10 mouse cellular contexts compared by ENCODE assay signal in the genomic region with DNA sequence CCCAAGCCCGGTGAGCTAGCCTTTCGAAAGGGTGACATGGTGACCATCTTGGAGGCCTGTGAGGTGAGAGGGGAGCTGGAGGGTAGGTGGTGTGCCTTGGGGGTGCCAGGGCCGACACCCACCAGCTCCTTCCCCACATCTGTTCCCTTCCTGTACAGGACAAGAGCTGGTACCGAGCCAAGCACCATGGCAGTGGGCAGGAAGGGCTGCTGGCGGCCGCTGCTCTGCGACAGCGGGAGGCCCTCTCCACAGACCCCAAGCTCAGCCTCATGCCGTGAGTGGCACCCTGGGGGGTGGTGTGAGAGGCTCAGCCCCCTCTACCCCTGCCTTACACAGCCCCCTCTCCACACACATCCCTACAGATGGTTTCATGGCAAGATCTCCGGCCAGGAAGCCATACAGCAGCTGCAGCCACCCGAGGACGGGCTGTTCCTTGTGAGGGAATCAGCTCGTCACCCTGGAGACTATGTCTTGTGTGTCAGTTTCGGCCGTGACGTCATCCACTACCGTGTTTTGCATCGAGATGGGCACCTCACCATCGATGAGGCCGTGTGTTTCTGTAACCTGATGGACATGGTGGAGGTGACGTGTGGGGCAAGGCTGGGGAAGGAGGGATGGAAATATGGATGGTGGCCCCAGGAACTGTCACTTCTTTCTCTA. TPM values are rescaled to one million over a fixed set of nuclear protein-coding genes. Genes with fewer than 3 reads are reported as not detected.
DNase-seq lines count a peak whose midpoint lies in the region; ATAC-seq and TF ChIP-seq lines count a peak whose summit lies in the region.
"Had no signal": no experiment of that assay in that cellular context is flagged by ENCODE, and none has a peak within 500 bp of the region (broad histone marks: within the 10 kb centered on the region; RNA-seq: fewer than 3 reads in every experiment).

No protein-coding gene starts in this region.

- peak; percentile 33 for DNase-seq in lung, embryonic 14.5 days
- DNase-seq in lung, postnatal 25 days (ENCODE audit: low spot score) = no peak
- DNase-seq in forebrain, embryonic 11.5 days (ENCODE audit: low spot score) = no peak
- no peak for DNase-seq in limb, embryonic 10.5 days (ENCODE audit: low spot score)
- DNase-seq in thymus, postnatal 10 days (ENCODE audit: low spot score in 2 of 2) = no peak
- DNase-seq in spleen, postnatal 14 days (ENCODE audit: low spot score in 2 of 2) = no peak

- no peak for ATAC-seq in lung, embryonic 14.5 days (ENCODE audit: insufficient read depth)
- ATAC-seq in forebrain, embryonic 11.5 days (replicated peaks; ENCODE audit: low FRiP score) = 0 out of 2 replicates have a peak, but pooled peaks have one; percentile 20
- no peak for ATAC-seq in neural tube, embryonic 15.5 days (ENCODE audit: low FRiP score)
- ATAC-seq: liver, embryonic 12.5 days had no signal

- H3K9ac ChIP-seq in lung, embryonic 14.5 days = peak overlapping the region; percentile 2; the same call in 1 of the 2 replicates
- H3K9ac ChIP-seq in forebrain, embryonic 11.5 days (ENCODE audit: low read length) = no peak overlapping the region
- 0 out of 2 replicates have a peak overlapping the region, but pooled peaks have one; percentile 17 for H3K9ac ChIP-seq in neural tube, embryonic 15.5 days (replicated peaks)
- H3K9ac ChIP-seq: liver, embryonic 12.5 days; stomach, embryonic 15.5 days had no signal

- H3K27ac ChIP-seq in lung, embryonic 14.5 days (ENCODE audit: low read depth) = no peak overlapping the region
- no peak overlapping the region for H3K27ac ChIP-seq in forebrain, embryonic 11.5 days (ENCODE audit: low read depth, low read length)
- H3K27ac ChIP-seq in limb, embryonic 10.5 days = 0 out of 2 replicates have a peak overlapping the region, but pooled peaks have one; percentile 10
- H3K27ac ChIP-seq in neural tube, embryonic 15.5 days (replicated peaks) = no peak overlapping the region
- H3K27ac ChIP-seq: liver, embryonic 12.5 days; stomach, embryonic 15.5 days had no signal

- H3K4me2 ChIP-seq in lung, embryonic 14.5 days = no peak overlapping the region
- H3K4me2 ChIP-seq in forebrain, embryonic 11.5 days (ENCODE audit: low read depth, low read length, severe bottlenecking) = no peak overlapping the region
- 0 out of 2 replicates have a peak overlapping the region, but pooled peaks have one; percentile 2 for H3K4me2 ChIP-seq in neural tube, embryonic 15.5 days
- H3K4me2 ChIP-seq: liver, embryonic 12.5 days; stomach, embryonic 15.5 days had no signal

- peaks cover 22% of the 10 kb centered on the region for H3K36me3 ChIP-seq in lung, embryonic 14.5 days (ENCODE audit: insufficient read depth)
- no peaks in the 10 kb centered on the region for H3K36me3 ChIP-seq in forebrain, embryonic 11.5 days (ENCODE audit: control insufficient read depth, insufficient read depth, low read length)
- H3K36me3 ChIP-seq in limb, embryonic 10.5 days = peaks cover 33% of the 10 kb centered on the region
- peaks cover 35% of the 10 kb centered on the region for H3K36me3 ChIP-seq in neural tube, embryonic 15.5 days

- no peak overlapping the region for H3K4me3 ChIP-seq in lung, embryonic 14.5 days (ENCODE audit: low read depth, low read length)
- no peak overlapping the region for H3K4me3 ChIP-seq in forebrain, embryonic 11.5 days (ENCODE audit: low read depth, low read length)
- no peak overlapping the region for H3K4me3 ChIP-seq in limb, embryonic 10.5 days
- H3K4me3 ChIP-seq in neural tube, embryonic 15.5 days (replicated peaks) = no peak overlapping the region
- H3K4me3 ChIP-seq: liver, embryonic 12.5 days; stomach, embryonic 15.5 days had no signal

- peaks cover 3% of the 10 kb centered on the region; the same call in 1 of the 2 replicates for H3K4me1 ChIP-seq in lung, embryonic 14.5 days (ENCODE audit: insufficient read depth)
- peaks cover 9% of the 10 kb centered on the region for H3K4me1 ChIP-seq in forebrain, embryonic 11.5 days (replicated peaks; ENCODE audit: control insufficient read depth, insufficient read depth, low read length)
- peaks cover 24% of the 10 kb centered on the region for H3K4me1 ChIP-seq in limb, embryonic 10.5 days
- H3K4me1 ChIP-seq in neural tube, embryonic 15.5 days = peaks cover 28% of the 10 kb centered on the region

- TF ChIP-seq CTCF in lung, embryonic 14.5 days (IDR thresholded peaks at IDR 0.05; ENCODE audit: low read depth) = no peak

- H3K27me3 ChIP-seq in lung, embryonic 14.5 days (ENCODE audit: insufficient read depth, low read length) = peaks cover 51% of the 10 kb centered on the region
- H3K27me3 ChIP-seq in forebrain, embryonic 11.5 days (ENCODE audit: control insufficient read depth, insufficient read depth, low read length) = peaks cover 31% of the 10 kb centered on the region
- peaks cover 68% of the 10 kb centered on the region for H3K27me3 ChIP-seq in limb, embryonic 10.5 days (ENCODE audit: low read depth, poor library complexity, severe bottlenecking)
- peaks cover 37% of the 10 kb centered on the region for H3K27me3 ChIP-seq in neural tube, embryonic 15.5 days (replicated peaks)
- H3K27me3 ChIP-seq: CH12.LX had no signal

- 30% methylated on average over 21 of the region's 21 CpGs for WGBS in lung, embryonic 14.5 days
- 56% methylated on average over 21 of the region's 21 CpGs for WGBS in forebrain, embryonic 11.5 days
- WGBS in limb, embryonic 10.5 days = 50% methylated on average over 21 of the region's 21 CpGs
- 47% methylated on average over 21 of the region's 21 CpGs for WGBS in neural tube, embryonic 15.5 days

- H3K9me3 ChIP-seq in lung, embryonic 14.5 days (ENCODE audit: low read depth, low read length) = no peaks in the 10 kb centered on the region
- H3K9me3 ChIP-seq in forebrain, embryonic 11.5 days (ENCODE audit: control insufficient read depth, low read length) = no peaks in the 10 kb centered on the region
- no peaks in the 10 kb centered on the region for H3K9me3 ChIP-seq in limb, embryonic 10.5 days (replicated peaks)
- no peaks in the 10 kb centered on the region for H3K9me3 ChIP-seq in neural tube, embryonic 15.5 days (replicated peaks)
- H3K9me3 ChIP-seq: stomach, embryonic 15.5 days had no signal

RNA-seq across cellular contexts. Expression of a gene that starts 6.6 kb away (rescaled TPM):
- polyA plus RNA-seq in lung, embryonic 14.5 days (2014; fragmentation: Nextera tagmentation; extraction: Ambion mirVana) = 2.0 and 2.9 TPM in 2 replicates
- polyA plus RNA-seq in forebrain, embryonic 11.5 days (2014; fragmentation: Nextera tagmentation; extraction: Ambion mirVana) = 2.6 and 4.0 TPM in 2 replicates
- polyA plus RNA-seq in limb, embryonic 10.5 days (2016; fragmentation: Nextera tagmentation; extraction: Ambion mirVana) = 2.1 and 3.0 TPM in 2 replicates
- 37.1 and 48.3 TPM in 2 replicates for polyA plus RNA-seq in neural tube, embryonic 15.5 days (2015; fragmentation: Nextera tagmentation; extraction: Ambion mirVana)

RNA-seq across cellular contexts. Expression of a gene that starts 7.4 kb away (rescaled TPM):
- polyA plus RNA-seq in lung, embryonic 14.5 days (2014; fragmentation: Nextera tagmentation; extraction: Ambion mirVana) = 222 and 223 TPM in 2 replicates
- 147 and 154 TPM in 2 replicates for polyA plus RNA-seq in forebrain, embryonic 11.5 days (2014; fragmentation: Nextera tagmentation; extraction: Ambion mirVana)
- 234 and 258 TPM in 2 replicates for polyA plus RNA-seq in limb, embryonic 10.5 days (2016; fragmentation: Nextera tagmentation; extraction: Ambion mirVana)
- 155 and 160 TPM in 2 replicates for polyA plus RNA-seq in neural tube, embryonic 15.5 days (2015; fragmentation: Nextera tagmentation; extraction: Ambion mirVana)

RNA-seq across cellular contexts. Expression of a gene that starts 7.4 kb away (rescaled TPM):
- 50.4 and 50.8 TPM in 2 replicates for polyA plus RNA-seq in lung, embryonic 14.5 days (2014; fragmentation: Nextera tagmentation; extraction: Ambion mirVana)
- polyA plus RNA-seq in forebrain, embryonic 11.5 days (2014; fragmentation: Nextera tagmentation; extraction: Ambion mirVana) = 36.2 and 42.0 TPM in 2 replicates
- 56.5 and 57.6 TPM in 2 replicates for polyA plus RNA-seq in limb, embryonic 10.5 days (2016; fragmentation: Nextera tagmentation; extraction: Ambion mirVana)
- polyA plus RNA-seq in neural tube, embryonic 15.5 days (2015; fragmentation: Nextera tagmentation; extraction: Ambion mirVana) = 38.0 and 39.1 TPM in 2 replicates

RNA-seq across cellular contexts. Expression of a gene that starts 26.4 kb away (rescaled TPM):
- polyA plus RNA-seq in lung, embryonic 14.5 days (2014; fragmentation: Nextera tagmentation; extraction: Ambion mirVana) = 3.4 and 3.6 TPM in 2 replicates
- 5.3 and 6.4 TPM in 2 replicates for polyA plus RNA-seq in forebrain, embryonic 11.5 days (2014; fragmentation: Nextera tagmentation; extraction: Ambion mirVana)
- 2.0 and 5.0 TPM in 2 replicates for polyA plus RNA-seq in limb, embryonic 10.5 days (2016; fragmentation: Nextera tagmentation; extraction: Ambion mirVana)
- polyA plus RNA-seq in neural tube, embryonic 15.5 days (2015; fragmentation: Nextera tagmentation; extraction: Ambion mirVana) = 27.1 and 31.9 TPM in 2 replicates

RNA-seq across cellular contexts. Expression of a gene that starts 28.7 kb away (rescaled TPM):
- not detected in 2 replicates for polyA plus RNA-seq in lung, embryonic 14.5 days (2014; fragmentation: Nextera tagmentation; extraction: Ambion mirVana)
- polyA plus RNA-seq in forebrain, embryonic 11.5 days (2014; fragmentation: Nextera tagmentation; extraction: Ambion mirVana) = 20.9 and 23.2 TPM in 2 replicates
- 0.06 TPM in 1 of 2 replicates, not detected in the other for polyA plus RNA-seq in limb, embryonic 10.5 days (2016; fragmentation: Nextera tagmentation; extraction: Ambion mirVana)
- polyA plus RNA-seq in neural tube, embryonic 15.5 days (2015; fragmentation: Nextera tagmentation; extraction: Ambion mirVana) = 64.8 and 91.1 TPM in 2 replicates
